Mouse (Mus musculus) thymus, postnatal 25 days (tissue): ENCODE data around the gene Tgfbi.

Experiments used
- DNase-seq: peaks from one replicate; pipeline ENCODE4 v3.0.0; 2022

The Tgfbi gene

DNA sequence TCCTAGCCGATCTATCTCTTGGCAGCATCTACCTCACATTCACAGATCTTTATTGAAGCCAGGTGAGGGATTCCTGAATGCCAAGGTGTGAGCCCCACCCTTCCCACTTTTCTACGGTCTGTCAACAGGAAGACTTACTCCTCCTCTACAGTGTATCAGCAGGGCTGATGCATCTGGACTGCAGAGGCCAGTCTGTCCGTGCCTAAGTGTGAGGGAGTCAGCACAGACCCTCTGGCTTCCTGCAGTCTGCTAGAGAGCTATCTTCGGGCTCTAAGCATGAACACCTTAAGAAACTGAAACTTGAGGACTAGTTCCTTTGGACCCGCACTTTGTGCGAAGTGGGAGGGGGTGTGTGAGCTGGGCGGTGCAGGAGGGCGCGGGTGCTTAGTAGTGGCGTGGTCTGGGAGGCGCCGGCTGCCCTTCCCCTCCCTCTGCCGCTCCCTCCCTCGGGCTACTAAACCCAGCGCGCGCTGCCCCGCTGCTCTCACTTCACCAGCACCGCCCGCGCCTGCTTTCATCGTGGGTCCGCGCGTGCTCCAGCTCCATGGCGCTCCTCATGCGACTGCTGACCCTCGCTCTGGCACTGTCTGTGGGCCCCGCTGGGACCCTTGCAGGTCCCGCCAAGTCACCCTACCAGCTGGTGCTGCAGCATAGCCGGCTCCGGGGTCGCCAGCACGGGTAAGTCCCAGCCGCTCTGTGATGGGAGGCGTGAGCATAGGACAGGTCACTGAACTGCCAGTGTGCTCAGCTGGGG, at the start of gene Tgfbi:
TSS of gene Tgfbi (plus strand) at position 421 of the 754 bp plus-strand sequence.
- DNase-seq, result no peak

DNA sequence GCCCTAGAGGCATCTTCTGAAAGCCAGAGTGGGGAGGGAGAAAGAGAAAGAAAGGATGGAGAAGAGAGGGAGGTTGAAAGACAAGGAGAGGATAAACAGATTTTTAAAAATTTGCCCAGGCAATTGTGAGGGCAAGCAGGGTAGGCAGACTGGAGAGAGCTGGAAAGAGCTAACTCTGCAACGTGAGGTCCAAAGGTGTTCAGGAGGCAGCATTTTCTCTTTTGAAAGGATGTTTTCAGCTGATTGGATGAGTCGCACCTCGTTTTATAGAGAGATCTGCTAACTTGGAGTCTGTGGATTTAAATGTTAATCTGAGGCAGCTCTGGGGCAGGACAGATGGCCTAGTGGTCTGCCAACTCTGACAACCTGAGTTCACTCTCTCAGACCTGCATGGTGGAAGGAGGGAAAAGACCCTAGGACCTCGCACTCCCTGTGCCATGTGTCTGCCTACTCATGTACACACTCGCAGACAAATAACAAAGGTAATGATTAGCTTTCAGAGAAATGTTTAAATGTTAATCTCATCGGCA, 49.4 kb upstream of the Tgfbi start:
- DNase-seq, result no peak

DNA sequence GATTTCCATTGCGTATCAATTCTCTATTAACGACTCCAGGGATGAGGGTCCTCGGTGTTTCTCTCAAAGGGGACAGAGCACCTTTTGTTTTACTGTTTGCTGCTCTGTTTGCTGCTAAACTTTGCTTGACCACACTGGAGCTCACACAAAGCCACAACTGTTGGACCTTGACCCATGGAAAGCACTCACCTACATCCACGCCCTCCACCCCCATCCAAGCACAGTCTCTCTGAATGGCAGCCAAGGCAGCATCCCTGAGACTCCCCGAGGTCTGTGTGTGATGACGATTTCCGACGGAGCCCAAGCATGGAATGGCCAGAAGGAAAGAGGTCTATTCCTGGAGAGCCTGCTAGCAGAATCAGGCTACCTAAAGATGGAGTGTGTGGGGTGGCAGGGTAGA, 48.2 kb upstream of the Tgfbi start:
- DNase-seq, result no peak

DNA sequence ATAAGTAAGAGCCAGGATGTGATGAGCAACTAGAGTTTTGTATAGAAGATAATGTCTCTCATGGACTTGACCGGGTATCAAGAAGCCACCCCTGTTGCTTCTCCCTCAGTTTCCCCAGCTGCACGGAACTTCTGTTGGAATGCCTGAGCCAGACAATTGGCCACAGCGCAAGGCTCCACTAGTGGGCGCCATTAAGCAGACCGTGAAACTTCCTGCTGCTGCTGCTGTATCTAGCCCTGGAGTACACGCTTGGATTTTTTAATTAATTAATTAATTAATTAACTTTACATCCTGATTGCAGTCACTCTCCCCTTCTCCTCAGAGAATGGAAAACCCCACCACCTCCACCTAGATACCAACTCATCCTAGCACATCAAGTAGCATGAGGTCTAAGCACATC, 46.2 kb upstream of the Tgfbi start:
- DNase-seq, result peak; percentile 30

DNA sequence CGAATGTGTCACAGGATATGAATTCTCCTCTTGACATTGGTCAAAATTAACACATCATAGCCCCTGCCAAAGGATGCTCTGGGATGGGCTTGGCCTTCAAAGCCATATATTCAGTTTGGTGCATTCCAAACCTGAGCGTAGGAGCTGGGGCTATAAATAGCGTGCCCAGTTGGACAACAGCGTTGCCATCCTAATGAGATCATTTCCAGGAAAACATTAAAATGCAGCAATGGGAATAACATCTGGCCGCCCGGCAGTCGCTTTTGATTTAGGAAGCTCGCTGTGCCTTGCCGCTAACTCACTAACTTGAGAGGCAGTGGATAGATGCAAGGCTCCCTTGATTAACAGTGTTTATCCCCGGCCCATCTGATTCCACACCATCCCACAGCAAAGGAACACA, 43.0 kb upstream of the Tgfbi start:
- no peak for DNase-seq

DNA sequence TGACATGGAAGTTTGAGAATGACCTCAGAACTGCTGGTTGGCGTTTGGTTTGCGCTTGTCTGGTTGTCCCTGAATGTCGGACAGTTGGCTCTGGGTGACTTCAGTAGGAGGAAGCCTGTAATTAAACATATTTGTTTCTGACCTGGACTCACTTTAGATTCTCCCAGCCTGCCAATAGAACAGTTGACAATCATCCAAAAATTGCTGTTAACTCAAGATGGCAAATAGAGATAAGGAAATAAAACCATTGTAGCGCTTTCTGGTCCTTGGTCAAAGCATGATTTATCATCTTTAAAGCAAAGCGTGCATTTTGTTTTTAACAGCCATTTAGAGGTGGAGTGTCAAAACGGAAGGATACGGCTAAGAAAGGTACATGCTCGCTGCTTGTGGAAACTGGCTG, 37.7 kb upstream of the Tgfbi start:
- no peak for DNase-seq

DNA sequence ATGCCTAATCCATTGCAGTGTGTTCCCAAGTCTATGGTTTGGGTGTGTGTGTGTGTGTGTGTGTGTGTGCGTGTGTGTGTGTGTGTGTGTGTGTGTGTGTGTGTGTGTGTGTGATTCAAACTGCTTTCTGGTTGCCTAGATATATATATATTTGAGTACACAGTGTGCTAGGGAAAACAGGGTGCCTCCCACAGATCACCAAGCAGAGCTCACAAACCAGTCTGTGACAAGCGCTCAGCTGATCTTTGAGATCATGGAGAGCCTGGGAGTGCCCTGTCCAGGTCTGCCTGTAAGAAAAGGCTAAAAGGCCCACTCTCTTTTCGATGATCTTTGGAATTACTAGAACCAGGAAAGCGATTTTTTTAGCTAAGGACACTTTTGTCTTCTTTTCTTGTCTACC, 34.2 kb upstream of the Tgfbi start:
- no peak for DNase-seq

DNA sequence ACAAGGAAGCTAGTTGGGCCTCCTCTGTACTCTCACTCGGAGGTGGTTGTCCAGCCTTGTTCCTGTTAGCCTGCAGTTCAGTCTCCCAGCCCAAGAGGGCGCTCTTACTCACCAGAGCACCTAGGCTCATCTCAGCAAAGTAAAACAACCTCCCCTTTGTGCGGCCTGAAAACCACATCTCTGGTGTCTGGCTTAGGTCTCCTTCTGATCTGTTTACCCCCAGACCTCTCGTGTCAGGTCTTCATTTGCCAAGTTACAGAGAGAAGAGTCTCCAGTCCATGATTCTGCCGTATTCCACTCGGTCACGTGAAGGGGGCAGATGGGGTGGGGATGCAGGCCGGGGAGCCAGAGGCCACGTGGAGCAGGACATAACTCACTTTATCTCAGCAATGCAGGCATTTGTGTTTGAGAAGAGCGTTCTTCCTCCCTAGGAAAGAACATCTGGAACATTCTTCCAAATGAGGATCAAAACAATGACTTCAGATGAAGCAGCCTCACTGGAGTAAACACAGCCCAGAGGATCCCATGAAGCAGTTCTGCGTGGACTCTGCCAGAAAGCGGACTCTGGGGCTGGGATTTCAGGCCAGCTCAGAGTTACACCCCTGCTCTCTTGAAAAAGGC, 33.5 kb upstream of the Tgfbi start:
- peak; percentile 73 for DNase-seq

DNA sequence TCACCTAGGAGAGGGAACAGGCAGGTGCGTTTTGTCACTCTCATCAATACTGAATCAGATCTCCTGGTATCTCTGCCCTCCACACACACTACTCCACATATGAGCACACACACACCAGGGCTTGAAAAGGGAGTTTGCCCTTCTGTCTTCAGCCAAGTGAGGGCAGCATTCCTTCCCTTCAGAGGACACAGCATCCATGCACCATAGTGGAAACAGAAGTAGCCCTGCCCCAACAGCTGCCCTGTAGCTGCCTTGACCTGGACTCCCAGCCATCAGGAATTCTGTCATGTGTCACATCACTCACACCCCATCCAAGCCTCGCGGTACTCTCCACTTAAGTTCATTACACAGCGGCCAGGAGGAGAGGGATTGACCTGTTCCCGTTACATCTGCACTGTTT, 31.2 kb upstream of the Tgfbi start:
- DNase-seq, result no peak

DNA sequence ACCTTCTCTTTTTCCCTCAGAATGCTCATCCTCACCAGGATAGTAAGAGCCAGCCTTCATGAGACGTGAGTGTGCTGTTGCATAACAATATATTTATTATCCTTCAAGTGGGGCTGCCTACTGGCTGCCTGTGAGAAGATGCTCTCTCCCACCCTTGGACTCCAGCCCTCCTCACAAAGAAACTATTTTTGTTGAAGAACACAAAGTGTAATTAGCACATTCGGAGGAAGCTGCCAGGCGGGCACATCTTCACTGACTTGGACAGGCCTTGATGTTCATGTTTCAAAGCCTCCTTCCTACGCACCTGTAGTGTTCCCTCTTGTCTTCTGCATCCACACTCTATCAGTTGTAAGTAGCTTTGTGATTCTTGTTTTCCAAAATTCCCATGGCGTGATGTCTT, 28.9 kb upstream of the Tgfbi start:
- DNase-seq, result no peak

DNA sequence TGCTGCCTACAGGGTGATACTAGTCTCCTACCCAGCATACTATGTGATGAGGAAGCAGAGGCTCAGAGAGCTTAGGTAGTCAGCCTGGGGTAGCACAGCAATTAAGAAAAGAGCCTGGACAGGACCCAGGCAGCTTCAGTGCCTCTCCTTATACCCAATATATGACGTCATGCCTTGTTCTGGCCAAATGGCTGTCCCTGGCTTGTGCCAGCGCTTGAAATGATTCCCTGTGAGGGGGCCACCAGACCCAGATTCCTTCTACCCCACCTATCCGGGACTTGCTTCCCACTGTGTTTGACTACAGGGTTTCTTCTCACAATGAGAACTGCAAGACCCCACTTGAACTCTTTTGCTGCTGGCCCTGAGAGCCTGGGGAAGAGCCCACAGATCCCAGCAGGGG, 27.8 kb upstream of the Tgfbi start:
- no peak for DNase-seq

DNA sequence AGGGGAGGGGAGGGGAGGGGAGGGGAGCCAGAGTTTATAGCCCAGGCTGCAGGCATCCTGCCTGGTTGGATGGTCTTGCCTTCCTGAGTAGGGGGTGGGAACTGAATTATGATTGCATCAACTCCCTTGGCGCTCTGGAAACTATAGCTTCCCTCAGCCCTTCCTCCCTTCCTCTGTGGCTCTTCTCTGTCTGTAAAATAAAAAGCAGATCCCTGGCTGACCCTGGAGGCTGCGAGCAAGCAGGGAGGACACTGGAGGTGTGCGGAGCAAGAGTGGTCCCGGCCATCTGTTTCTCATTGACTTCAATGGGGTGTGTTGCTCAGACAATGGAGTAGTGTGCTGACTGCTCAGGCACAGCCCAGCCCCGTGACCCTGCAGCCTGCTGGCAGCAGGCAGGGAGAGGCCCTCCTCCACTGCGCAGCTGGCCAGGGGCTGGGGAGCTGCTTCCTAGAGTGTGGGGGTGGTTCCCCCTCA, 27.3 kb upstream of the Tgfbi start:
- no peak for DNase-seq

DNA sequence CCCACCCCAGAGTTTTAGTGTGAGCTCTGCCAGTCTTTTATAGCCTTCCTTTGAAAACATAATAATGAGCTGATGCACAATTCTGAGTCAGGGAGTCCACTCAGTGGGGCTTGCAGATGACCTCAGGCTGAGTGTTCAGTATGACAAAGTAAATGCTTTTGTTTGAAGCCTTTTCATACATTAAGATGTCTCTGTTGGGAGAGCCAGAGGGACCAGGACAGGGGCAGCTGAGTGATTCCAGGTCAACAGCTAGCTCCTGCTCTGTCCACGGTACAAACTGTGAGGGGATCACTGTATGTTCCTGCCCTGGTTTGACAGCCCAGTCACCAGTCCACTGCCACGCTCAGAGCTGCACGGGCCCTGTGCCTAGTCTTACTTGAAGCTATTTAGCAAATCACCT, 26.6 kb upstream of the Tgfbi start:
- no peak for DNase-seq

DNA sequence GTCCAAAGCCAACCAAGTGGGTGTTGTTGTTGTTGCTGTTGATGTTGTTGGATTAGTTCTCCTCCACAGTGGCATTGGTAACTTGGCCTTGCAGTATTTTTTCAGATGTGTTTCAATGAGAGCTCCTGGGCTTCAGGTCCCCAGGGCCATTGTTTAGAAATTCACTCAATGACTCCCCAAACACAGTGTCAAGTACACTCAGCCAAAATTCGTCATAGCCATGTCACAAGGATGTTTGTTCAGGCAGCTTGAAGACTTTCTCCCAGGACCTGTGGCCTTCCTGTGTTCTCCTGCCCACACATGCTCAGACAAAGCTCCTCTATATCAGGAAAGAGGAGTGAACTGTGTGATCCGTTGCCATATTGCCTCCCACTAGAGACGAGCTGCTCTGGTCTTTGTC, 23.3 kb upstream of the Tgfbi start:
- no peak for DNase-seq

DNA sequence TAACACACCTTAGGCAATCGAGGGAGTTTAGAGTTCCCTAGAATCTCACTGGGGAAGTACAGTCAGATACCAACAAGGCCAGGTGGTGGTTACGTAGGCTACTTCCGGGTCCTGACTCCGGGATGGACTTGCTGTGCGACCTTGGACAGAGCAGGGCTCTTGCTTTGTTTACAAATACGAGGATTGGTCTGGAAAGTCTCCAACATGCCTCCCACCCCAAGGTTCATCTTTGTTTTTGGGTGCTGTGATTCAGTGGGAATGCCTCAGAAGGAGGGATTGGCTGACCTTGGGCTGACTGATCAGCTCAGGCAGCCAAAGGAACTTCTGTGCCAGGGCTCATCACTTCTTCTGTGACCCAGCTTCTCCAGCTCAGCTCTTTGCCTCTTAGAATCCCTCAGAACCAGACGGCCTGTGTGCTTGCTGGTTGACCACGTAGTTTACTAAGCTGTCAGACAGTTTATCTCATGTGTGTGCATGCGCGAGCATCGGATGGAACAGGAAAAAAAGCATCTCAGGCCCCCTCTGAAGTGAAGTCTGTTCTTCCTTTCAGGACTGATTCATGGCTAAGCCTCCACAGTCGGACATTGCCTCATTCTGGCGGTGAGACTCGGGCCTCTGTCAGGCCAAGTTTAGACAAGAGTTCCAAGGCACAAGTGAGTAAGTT, 20.7 kb upstream of the Tgfbi start:
- no peak for DNase-seq

DNA sequence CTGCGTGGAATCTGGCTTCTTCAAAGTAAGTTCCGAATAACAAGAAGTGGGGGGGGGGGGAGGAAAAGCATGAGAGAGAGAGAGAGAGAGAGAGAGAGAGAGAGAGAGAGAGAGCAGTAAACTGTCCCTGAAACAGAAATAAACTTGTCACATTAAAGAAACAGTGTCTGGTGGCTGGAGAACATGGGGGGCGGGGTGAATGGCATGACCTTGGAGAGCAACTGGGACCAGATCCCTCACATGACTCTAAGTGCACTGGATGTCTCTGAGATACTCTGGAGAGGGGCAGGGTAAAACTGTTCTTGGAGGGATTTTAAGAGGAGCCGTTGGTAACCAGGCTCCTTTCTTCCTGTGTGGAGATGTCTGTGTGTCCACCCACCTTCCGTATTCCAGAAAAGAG, 19.1 kb upstream of the Tgfbi start:
- no peak for DNase-seq

DNA sequence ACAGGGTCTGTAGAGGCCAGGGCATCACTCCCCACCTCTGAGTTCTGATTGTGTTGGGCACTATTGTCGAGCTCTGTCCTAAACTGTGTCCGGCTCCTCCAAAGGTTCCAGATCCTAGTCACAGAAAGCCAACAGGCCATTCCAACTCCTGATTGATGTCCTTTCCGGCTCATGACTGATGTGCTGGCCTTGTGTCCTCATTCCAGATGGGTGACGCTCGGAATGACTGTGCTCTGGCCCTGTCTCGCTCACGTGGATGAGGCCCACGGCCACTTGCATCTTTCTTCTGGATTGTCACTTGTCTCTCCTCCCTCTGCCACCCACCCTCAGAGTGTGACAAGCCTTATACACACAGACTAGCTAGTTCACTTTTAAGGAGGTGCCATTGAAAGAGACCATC, 18.1 kb upstream of the Tgfbi start:
- no peak for DNase-seq

DNA sequence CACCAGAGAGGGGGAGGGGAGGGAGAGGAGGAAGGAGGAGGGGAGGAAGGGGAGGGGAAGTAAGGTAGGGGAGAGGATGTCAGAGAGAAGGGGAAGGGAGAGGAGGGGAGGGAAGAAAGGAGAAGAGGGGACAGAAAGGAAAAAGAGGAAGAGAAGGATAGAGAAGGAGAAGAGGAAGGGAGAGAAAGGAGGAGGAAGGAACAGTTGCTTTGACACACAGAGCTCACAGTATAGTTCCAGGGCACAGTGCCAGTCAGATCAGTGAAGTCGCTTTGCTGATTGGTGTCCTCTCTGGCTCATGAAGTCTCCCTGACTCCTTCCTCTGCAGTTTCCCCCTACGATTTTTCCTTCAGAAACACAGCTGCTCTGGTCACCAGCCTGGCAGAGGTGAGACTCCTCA, 17.4 kb upstream of the Tgfbi start:
- no peak for DNase-seq

DNA sequence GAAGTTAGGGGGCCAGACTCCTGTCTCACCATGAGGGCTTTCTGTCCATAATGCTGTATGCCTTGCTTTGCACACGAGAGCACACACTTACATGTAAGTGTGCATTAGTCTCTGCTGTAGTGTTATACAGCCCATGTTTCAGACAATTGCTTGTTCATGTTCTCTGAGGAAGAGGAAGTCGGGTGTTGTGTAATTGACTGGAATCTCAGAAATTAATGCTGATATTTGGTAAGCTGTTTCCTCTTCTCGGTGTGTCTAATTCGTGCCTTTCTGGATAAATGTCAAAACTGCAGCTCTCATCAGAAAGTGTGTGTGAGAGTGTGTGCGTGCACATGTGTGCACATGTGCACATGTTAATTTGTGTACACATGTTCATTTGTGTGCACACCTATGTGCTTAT, 16.1 kb upstream of the Tgfbi start:
- DNase-seq, result no peak

DNA sequence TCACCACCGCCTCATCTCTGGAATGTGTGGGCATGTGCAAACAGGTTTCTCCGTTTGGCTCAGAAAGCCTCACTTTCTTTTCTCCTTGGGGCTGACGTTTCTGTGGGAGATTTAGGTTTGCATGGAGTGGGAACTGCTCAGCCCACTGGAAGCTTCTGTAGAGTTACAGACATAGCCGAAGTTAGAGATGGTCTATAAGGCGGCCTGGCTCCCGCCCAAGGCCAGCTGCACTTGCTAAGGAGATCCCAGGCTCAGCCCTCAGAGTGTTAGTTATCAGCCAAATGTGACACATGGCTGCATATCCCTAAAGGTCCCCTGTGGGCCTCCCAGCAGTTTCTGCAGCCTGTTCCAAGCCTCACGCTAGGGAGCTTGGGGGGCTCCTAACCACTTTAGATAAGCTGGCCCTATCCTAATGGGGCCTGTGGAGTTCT, 15.3 kb upstream of the Tgfbi start:
- DNase-seq, result no peak

DNA sequence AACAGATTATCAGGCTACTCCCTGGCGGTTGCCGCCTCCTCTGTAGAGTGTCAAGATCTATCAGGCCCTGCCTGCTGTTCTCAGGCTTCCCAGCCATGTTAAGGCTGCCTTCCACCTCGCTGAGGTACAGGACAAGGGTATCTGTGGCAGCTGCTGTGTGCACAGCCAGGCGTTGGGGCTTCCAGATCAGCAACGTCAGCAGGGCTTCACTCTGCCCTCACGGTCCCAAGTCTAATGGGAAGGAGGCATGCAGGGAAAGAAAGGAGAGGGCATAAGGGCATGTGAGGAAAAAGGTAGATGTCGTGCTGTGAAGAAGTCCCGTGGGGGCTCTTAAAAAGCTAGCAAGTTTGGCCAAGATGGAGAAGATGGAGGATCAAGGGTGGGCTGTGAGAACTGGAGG, 14.1 kb upstream of the Tgfbi start:
- no peak for DNase-seq

DNA sequence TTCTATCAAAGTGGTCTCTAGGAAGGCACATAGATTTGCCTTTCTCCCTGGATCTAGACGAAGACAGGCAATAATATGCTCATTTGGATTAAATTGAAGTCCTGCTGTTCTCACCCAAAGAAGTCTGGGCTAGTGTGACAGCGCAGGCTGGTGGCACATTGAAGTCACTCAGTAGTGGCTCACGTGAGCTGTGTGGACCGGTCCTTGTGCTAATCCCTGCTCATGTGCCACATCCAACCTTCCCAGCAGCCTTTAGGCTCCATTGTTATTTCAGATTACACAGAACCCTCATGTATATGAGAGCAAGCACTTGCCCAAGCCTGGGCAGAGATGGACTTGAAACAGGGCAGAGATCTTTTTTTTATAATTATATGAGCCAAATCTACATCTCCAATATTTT, 12.0 kb upstream of the Tgfbi start:
- DNase-seq, result no peak

DNA sequence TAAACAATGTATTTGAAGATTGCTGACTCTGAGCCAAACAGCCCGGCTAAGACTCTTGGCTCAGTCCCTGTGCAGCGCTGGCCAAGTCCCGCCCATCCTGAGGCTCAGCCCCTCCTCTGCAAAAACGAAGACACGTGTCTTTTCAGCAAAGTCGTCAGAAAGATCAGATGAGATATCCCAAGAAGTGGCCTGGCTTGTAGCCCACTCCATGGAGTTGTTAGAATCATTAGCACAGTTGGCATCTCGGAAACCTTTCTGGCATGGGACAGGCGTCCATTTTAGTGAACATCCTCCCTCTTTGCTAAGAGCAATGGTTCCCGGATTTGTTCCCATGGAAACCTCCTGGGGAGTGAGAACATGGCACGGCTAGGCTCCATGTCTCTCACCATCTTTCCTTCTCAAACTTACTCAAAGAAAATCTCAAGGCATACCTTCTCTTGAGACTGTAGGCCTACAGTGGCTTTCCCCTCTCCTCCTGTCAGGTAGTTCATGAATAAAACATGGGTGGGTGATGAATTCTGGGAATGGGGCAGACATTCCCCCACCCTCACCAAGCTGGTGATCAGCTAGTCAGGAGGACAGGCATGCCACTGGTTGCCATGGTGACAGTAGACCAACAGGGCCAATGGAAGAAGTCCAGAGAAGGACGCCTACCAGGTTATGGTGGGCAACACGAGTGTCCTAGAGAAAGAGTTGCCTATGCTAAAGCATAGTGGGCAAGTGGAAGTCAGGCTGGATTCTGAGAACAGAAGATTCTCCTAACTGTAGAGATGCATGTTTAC, 11.3 kb upstream of the Tgfbi start:
- DNase-seq, result no peak
